Mouse (Mus musculus) R1 (cell line): Measurements from ENCODE around the gene Slc9a8.

Experiments
- DNase-seq: peaks from one replicate; pipeline ENCODE4 v3.0.0-alpha.2; 2018; ENCODE audit warnings: low read depth, low spot score

Gene Slc9a8

DNA sequence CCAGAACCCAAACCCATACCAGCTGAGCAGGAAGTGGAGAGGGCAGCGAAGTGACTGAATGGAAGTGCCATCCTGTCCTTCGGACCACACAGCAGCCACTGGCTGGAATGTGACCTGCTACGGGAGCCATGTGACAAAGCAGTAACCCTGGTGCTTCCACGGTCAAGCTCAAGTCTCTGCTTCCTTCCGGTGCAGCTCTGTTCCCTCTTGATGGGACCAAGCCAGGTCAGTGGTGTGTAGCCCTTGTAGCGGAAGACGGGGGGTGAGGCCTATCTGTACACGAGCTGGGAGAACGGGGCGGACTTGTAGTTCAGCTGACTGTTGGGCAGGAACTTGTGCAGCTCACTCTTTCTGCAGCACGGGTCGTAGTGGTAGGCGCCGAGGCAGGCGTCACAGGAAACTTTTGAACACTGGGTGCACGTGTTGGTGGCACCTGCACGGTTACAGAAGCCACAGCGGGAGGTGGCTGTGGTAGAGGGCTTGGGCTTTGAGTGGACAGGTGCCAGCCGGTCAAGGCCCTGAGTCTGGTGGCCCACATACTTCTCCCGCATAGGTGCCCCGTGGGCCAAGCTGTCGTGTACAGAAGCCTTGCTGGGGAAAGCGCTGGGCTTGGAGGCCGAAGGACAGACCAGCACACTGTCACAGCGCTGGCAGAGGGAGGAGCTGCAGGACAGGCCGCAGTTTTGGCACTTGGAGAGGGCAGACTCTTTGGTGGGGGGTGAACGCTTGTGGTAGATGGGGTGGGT is 61.7 kb downstream of the Slc9a8 start:
- peak; percentile 34 for DNase-seq

GRCm38 (mm10) chr2:167483827-167484410 is 62.4 kb downstream of the Slc9a8 start:
- DNase-seq = no peak

DNA sequence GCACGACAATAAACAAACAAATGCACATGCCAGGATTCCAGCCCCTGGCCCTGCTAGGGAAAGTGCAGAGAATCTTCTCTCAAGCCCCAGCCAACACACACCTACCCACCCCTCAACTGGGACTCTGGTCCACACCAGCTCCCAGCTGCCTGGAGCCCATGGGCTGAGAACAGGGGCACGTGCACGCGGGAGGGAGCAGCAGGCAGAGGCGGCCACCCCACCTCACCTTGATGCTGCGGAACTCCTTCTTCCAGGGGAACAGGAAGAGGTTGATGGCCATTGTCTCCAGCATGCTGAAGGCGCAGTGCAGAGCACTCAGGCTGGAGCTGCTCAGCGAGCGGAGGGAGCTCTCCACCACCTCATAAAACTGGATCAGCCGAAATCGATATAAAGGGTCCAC is 63.4 kb downstream of the Slc9a8 start:
- no peak for DNase-seq

GRCm38 (mm10) chr2:167485501-167486377 is 64.2 kb downstream of the Slc9a8 start:
- DNase-seq = no peak

GRCm38 (mm10) chr2:167486573-167486972 is 65.1 kb downstream of the Slc9a8 start:
- no peak for DNase-seq

GRCm38 (mm10) chr2:167487551-167487950 is 66.0 kb downstream of the Slc9a8 start:
- DNase-seq = no peak

GRCm38 (mm10) chr2:167487994-167488393 is 66.5 kb downstream of the Slc9a8 start:
- no peak for DNase-seq

DNA sequence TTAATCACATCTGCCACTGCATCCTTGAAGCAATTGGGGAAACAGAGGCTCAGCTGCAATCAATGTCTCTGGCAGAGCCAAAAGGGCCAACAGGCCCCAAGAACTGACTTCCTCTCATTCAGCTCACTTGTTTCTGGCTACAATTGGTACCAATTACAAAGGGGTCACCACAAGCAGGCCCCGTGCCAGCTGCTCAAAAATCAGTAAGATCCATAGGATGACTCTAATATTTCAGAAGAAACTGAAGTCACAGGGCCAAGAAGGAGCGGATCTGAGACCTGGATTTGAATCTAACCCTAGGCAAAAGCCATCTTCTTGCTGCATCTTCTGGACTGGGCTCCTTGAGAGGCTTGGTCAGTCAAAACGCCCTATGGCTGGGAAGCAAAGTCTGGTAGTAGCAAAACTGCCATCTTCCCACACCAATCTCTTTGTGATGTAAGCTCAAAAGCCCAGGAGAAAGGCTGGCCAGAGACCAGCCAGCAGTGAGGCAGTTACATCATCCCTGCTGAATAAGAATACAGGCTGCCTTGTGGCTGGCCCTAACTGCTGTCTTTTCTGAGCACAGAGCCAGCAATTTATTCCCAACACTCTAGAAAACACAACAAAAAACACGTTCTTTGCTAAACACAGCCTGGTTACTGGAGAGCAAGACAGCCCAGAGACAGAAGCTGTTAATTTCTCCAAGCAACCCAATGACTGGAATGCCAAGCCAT is 69.5 kb downstream of the Slc9a8 start:
- DNase-seq = no peak

GRCm38 (mm10) chr2:167491757-167492708 is 70.5 kb downstream of the Slc9a8 start, which contains the start of gene Rnf114:
Gene Rnf114, plus strand, starts transcription at chr2:167492645.
- DNase-seq = no peak

DNA sequence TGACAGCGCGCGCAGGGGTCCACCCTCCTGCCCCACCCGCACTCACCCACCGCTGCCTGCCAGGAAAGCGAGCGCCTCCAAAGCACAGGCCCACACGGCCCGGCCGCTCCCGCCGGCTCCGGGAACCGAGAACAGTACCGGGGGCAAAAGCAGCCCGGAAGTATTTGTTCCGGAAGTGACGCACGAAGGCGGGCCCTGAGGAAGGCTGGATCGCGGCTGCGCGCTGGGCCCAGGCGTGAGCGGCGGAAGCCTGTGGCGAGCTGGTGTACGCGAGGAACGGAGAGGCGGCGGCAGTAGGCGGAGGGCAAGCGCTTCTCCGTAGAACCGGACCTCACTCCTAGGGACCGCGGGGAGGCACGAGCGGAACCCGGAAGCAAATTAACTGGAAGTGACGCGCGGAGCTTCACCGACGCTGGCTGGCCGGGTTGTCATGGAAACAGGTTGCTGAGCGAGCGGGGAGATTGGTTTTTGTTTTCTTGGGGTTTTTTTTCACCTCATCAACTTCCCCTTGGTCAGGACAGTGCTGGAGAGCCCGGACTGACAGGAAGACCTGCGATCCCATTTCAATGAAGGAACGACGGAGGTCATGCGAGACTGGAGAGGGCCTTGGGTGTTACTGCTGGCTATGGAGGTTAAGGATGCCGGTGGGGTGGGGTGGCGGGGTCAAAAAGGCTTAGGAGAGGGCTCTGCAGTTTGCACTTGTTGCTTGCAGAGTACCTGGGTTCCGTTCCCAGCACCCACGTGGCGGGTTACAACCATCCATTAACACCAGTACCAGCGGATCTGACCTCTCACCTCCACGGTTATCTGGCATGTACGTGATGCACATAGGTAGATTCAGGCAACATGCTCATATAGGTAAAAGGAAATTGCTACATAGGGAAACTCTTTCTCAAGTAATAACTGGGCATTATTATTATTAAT is 71.5 kb downstream of the Slc9a8 start, which contains the start of gene Spata2:
Spata2 (minus strand) TSS at position 175 of the 924 bp plus-strand sequence.
- DNase-seq = peak; percentile 90

DNA sequence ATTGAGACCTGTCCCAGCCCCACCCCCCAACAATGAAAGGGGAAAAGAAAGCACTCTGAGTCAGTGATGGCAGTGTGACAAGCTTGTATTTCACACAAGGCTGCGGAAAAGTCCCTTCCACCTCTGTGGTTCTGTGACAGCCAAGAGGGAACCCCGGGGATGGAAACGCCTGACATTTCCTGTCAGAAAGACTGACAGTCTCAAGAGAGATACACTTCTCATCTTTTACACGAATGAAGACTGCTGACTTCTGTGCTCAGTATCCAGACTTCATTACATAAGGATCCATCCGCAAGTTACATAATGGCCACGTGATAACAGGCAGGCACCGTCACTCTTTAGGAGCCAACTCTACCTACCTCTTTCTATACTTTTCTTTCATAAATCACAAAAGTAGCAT is 74.9 kb downstream of the Slc9a8 start:
- no peak for DNase-seq

- peak; percentile 60 for DNase-seq
These were observed 75.8 kb downstream of the Slc9a8 start for GRCm38 (mm10) chr2:167497272-167497671.

- peak; percentile 94 for DNase-seq
These were observed 81.2 kb downstream of the Slc9a8 start for GRCm38 (mm10) chr2:167502554-167503252.

- peak; percentile 90 for DNase-seq
These were observed 81.9 kb downstream of the Slc9a8 start for GRCm38 (mm10) chr2:167503253-167503895.

- DNase-seq = peak; percentile 62
These were observed 82.4 kb downstream of the Slc9a8 start for GRCm38 (mm10) chr2:167503896-167504349.

- DNase-seq = no peak
These were observed 83.6 kb downstream of the Slc9a8 start for GRCm38 (mm10) chr2:167505127-167505526.

- peak; percentile 71 for DNase-seq
These were observed 85.2 kb downstream of the Slc9a8 start for GRCm38 (mm10) chr2:167506546-167507260.
